Mouse (Mus musculus) intestine, postnatal 0 days (tissue): ENCODE measurements at regions not wholly inside any gene's neighbourhood (a gene's known extent, or its start where the extent isn't known, plus 50 kb on each side); places are given as distances from the start of the nearest gene placed in this dataset.

Experiments
- ATAC-seq: fragments of 200-750 bp; cut with Nextera tagmentation; 2 replicates; pipeline ENCODE4 v1.8.0; 2017; ENCODE audit warnings: mild to moderate bottlenecking, moderate TSS enrichment, moderate library complexity
- H3K27ac ChIP-seq: fragments of 300-500 bp; sonication (generic); 2 replicates; pipeline ENCODE4 v1.5.1; 2014; ENCODE audit warnings: mild to moderate bottlenecking, low read depth, low read length, moderate library complexity
- H3K27me3 ChIP-seq: fragments of 300-500 bp; sonication (generic); replicated peaks from 2 replicates; pipeline ENCODE4 v1.6.1; 2014; ENCODE audit warnings: low read length, mixed read lengths; ENCODE audit not compliant: control insufficient read depth, insufficient read depth
- H3K36me3 ChIP-seq: fragments of 300-500 bp; sonication (generic); 2 replicates; pipeline ENCODE4 v1.6.1; 2014; ENCODE audit warnings: mild to moderate bottlenecking, moderate library complexity; ENCODE audit not compliant: control insufficient read depth, insufficient read depth
- H3K4me1 ChIP-seq: fragments of 300-500 bp; sonication (generic); replicated peaks from 2 replicates; pipeline ENCODE4 v1.6.1; 2014; ENCODE audit warnings: antibody characterized with exemption, low read length, mixed read lengths; ENCODE audit not compliant: control insufficient read depth, insufficient read depth
- H3K4me2 ChIP-seq: fragments of 300-500 bp; sonication (generic); replicated peaks from 2 replicates; pipeline ENCODE4 v1.6.1; 2014; ENCODE audit warnings: low read depth, mild to moderate bottlenecking, moderate library complexity
- H3K4me3 ChIP-seq: fragments of 300-500 bp; sonication (generic); 2 replicates; pipeline ENCODE4 v1.5.1; 2014; ENCODE audit warnings: low read depth, low read length
- H3K9ac ChIP-seq: fragments of 300-500 bp; sonication (generic); 2 replicates; pipeline ENCODE4 v1.6.1; 2014; ENCODE audit warnings: mild to moderate bottlenecking, low read depth, low read length
- H3K9me3 ChIP-seq: fragments of 300-500 bp; sonication (generic); 2 replicates; pipeline ENCODE4 v1.6.1; 2016; ENCODE audit warnings: mixed run types; ENCODE audit not compliant: control insufficient read depth
- CTCF ChIP-seq: sonication (generic); IDR thresholded peaks from 2 replicates; pipeline ENCODE4 v1.5.1; 2016; ENCODE audit warnings: low read depth, mild to moderate bottlenecking, control low read depth, antibody characterized with exemption, moderate library complexity
- WGBS: fragments of 180-500 bp; shearing (Covaris S2); extraction: QIAGEN DNeasy Blood & Tissue Kit; methylation state at CpG from one replicate; pipeline ENCODE4 v1.1.7; 2014; 5-methylcytosine and 5-hydroxymethylcytosine counted together

- H3K27me3 ChIP-seq = no peaks in the 10 kb centered on the region
- H3K9me3 ChIP-seq = no peaks in the 10 kb centered on the region
- H3K27ac ChIP-seq = no peak overlapping the region
- TF ChIP-seq CTCF = no peak
- H3K9ac ChIP-seq = no peak overlapping the region
- H3K4me2 ChIP-seq = no peak overlapping the region
- no peak overlapping the region for H3K4me3 ChIP-seq
- no peaks in the 10 kb centered on the region for H3K4me1 ChIP-seq
- 39% methylated on average over 3 of the region's 3 CpGs for WGBS
- H3K36me3 ChIP-seq = no peaks in the 10 kb centered on the region
- ATAC-seq = no peak
These were observed 389.0 kb downstream of the Nedd1 start for GRCm38 (mm10) chr10:92333042-92333774.

- no peak for TF ChIP-seq CTCF
- Histone ChIP-seq H3K4me1 (no peaks in the 10 kb centered on the region), H3K27ac (no peak overlapping the region), H3K4me2 (no peak overlapping the region), H3K4me3 (no peak overlapping the region), H3K9ac (no peak overlapping the region), H3K27me3 (no peaks in the 10 kb centered on the region), H3K36me3 (no peaks in the 10 kb centered on the region), H3K9me3 (no peaks in the 10 kb centered on the region)
- 86% methylated on average over 10 of the region's 10 CpGs for WGBS
- ATAC-seq = no peak
These were observed 392.1 kb downstream of the Nedd1 start for GRCm38 (mm10) chr10:92330150-92330549.

- no peak for ATAC-seq
- H3K27ac ChIP-seq = no peak overlapping the region
- no peaks in the 10 kb centered on the region for H3K4me1 ChIP-seq
- no peak overlapping the region for H3K9ac ChIP-seq
- no peaks in the 10 kb centered on the region for H3K9me3 ChIP-seq
- no peak overlapping the region for H3K4me3 ChIP-seq
- 67% methylated on average over 1 of the region's 1 CpGs for WGBS
- no peaks in the 10 kb centered on the region for H3K27me3 ChIP-seq
- no peak for TF ChIP-seq CTCF
- no peaks in the 10 kb centered on the region for H3K36me3 ChIP-seq
- H3K4me2 ChIP-seq = no peak overlapping the region
These were observed 392.6 kb downstream of the Nedd1 start for GRCm38 (mm10) chr10:92329661-92330060.

GRCm38 (mm10) chr10:92325284-92325989 lies 396.8 kb downstream of the Nedd1 start:
- 58% methylated on average over 4 of the region's 4 CpGs for WGBS
- ATAC-seq = no peak
- H3K27me3 ChIP-seq = no peaks in the 10 kb centered on the region

GRCm38 (mm10) chr10:92314606-92315005 lies 407.6 kb downstream of the Nedd1 start:
- Histone ChIP-seq H3K9ac (no peak overlapping the region), H3K27ac (no peak overlapping the region), H3K4me3 (no peak overlapping the region), H3K36me3 (no peaks in the 10 kb centered on the region), H3K27me3 (no peaks in the 10 kb centered on the region), H3K9me3 (no peaks in the 10 kb centered on the region), H3K4me1 (no peaks in the 10 kb centered on the region), H3K4me2 (no peak overlapping the region)
- WGBS = 65% methylated on average over 3 of the region's 3 CpGs
- no peak for ATAC-seq
- no peak for TF ChIP-seq CTCF

More at GRCm38 (mm10) chr10:92325284-92325989, 396.8 kb downstream of the Nedd1 start:
- Histone ChIP-seq H3K4me3 (no peak overlapping the region), H3K36me3 (no peaks in the 10 kb centered on the region), H3K4me1 (no peaks in the 10 kb centered on the region), H3K9me3 (no peaks in the 10 kb centered on the region), H3K9ac (no peak overlapping the region), H3K4me2 (no peak overlapping the region), H3K27ac (no peak overlapping the region)
- TF ChIP-seq CTCF = no peak

GRCm38 (mm10) chr10:92312278-92312677 lies 409.9 kb downstream of the Nedd1 start:
- TF ChIP-seq CTCF = no peak
- H3K27me3 ChIP-seq = no peaks in the 10 kb centered on the region
- H3K4me2 ChIP-seq = no peak overlapping the region
- no peak for ATAC-seq
- no peaks in the 10 kb centered on the region for H3K4me1 ChIP-seq
- WGBS = 77% methylated on average over 6 of the region's 6 CpGs
- no peak overlapping the region for H3K27ac ChIP-seq
- no peak overlapping the region for H3K4me3 ChIP-seq
- H3K36me3 ChIP-seq = no peaks in the 10 kb centered on the region
- no peak overlapping the region for H3K9ac ChIP-seq
- no peaks in the 10 kb centered on the region for H3K9me3 ChIP-seq
